Mouse (Mus musculus) embryonic facial prominence, embryonic 10.5 days (tissue): ENCODE data around the gene Nqo1. TPM values are rescaled to one million over a fixed set of nuclear protein-coding genes. Genes with fewer than 3 reads are reported as not detected.

Experiments
- DNase-seq: peaks from one replicate; pipeline ENCODE4 v3.0.0-alpha.2; 2017; ENCODE audit warnings: low spot score
- H3K27ac ChIP-seq: fragments of 300-500 bp; sonication (generic); replicated peaks from 2 replicates; pipeline ENCODE4 v1.5.1; 2016; ENCODE audit warnings: mild to moderate bottlenecking
- H3K27me3 ChIP-seq: fragments of 300-500 bp; sonication (generic); replicated peaks from 2 replicates; pipeline ENCODE4 v1.6.1; 2016; ENCODE audit warnings: low read depth, mild to moderate bottlenecking; ENCODE audit not compliant: poor library complexity, severe bottlenecking
- H3K36me3 ChIP-seq: fragments of 300-500 bp; sonication (generic); replicated peaks from 2 replicates; pipeline ENCODE4 v1.6.1; 2016; ENCODE audit warnings: mild to moderate bottlenecking, moderate library complexity
- H3K4me1 ChIP-seq: fragments of 300-500 bp; sonication (generic); 2 replicates; pipeline ENCODE4 v1.6.1; 2016
- H3K4me3 ChIP-seq: fragments of 300-500 bp; sonication (generic); 2 replicates; pipeline ENCODE4 v1.5.1; 2016; ENCODE audit warnings: mild to moderate bottlenecking, moderate library complexity
- H3K9me3 ChIP-seq: fragments of 300-500 bp; sonication (generic); 2 replicates; pipeline ENCODE4 v1.6.1; 2016; ENCODE audit warnings: mild to moderate bottlenecking
- WGBS: fragments of 180-500 bp; shearing (Covaris S2); methylation state at CpG from one replicate; pipeline ENCODE4 v1.1.7; 2016; 5-methylcytosine and 5-hydroxymethylcytosine counted together
- polyA plus RNA-seq: library from polyadenylated mRNA; unstranded; fragments of >200 nt; fragmentation: Nextera tagmentation; extraction: Ambion mirVana; gene quantifications from 2 replicates; pipeline ENCODE4 v1.2.1, GENCODE M21; 2016

Gene Nqo1
- polyA plus RNA-seq, 1 experiment from 2014 or later = 7.8 TPM

DNA sequence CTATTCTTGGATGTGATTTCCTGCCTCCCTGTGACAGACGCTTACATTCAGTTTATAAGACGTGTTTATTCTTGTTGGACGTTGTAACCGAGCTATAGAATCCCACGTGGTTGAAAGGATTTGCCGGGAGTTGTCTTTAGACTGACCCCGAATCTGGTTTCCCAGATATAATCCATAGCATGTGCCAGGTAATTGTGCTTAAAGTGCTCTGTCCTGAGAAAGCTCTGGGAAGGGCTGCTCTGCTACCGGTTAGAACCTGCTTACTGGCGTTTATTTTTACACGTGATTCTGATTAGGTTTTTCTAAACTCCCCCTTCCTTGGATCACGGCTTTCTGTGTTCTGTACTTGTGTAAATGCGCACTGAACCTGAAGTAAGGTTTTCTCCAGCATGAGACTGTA, 5.3 kb downstream of the Nqo1 start:
- DNase-seq = peak; percentile 34
- Histone ChIP-seq H3K27me3 (no peaks in the 10 kb centered on the region), H3K9me3 (no peaks in the 10 kb centered on the region), H3K4me3 (no peak overlapping the region), H3K36me3 (no peaks in the 10 kb centered on the region), H3K27ac (peak overlapping the region; percentile 72), H3K4me1 (peaks cover 48% of the 10 kb centered on the region)
- WGBS = 43% methylated on average over 12 of the region's 12 CpGs

DNA sequence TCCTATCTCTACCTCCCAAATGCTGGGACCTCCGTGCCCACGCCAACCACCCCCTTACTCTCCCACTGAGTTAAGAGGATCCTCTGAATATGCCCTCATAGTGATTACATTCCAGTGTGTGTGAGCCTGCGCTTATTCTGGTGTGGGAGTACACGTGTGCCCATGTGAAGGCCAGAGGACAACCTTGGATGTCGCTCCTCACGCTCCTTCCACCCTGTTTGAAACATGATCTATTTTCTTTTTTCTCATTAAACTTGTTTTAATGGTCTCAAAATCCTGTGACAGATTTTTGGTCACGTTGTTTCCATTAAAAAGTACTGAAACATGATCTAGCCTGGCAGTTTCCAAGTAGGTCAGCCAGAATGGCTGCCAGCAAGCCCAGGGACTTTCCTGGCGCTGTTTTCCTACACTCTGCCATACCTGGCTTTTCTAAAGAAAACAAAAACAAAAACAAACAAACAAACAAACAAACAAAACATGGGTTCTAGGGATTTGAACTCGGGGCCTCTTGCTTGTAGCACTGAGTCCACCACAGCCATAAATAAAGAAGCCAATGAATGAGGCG, 6.8 kb downstream of the Nqo1 start:
- Histone ChIP-seq H3K27ac (no peak overlapping the region), H3K4me3 (no peak overlapping the region), H3K36me3 (no peaks in the 10 kb centered on the region), H3K27me3 (no peaks in the 10 kb centered on the region), H3K4me1 (peaks cover 36% of the 10 kb centered on the region), H3K9me3 (no peaks in the 10 kb centered on the region)
- WGBS = 76% methylated on average over 10 of the region's 10 CpGs
- no peak for DNase-seq

DNA sequence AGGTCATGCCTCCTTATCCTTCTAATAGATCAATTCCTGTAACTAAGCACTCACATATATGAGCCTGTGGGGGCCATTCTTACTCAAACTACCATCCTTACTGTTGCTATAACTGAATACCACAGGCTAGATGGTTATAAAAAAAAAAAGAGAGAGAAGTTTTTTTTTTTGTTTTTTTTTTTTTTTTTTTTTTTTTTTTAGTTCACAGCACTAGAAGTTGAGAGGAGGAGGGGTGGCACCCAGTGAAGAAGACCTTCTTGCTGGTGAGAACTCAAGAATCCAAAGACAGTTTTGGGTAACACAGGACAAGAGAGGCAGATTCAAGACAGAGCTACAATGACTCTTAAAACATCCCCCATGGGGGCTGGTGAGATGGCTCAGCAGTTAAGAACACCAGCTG, 7.6 kb downstream of the Nqo1 start:
- Histone ChIP-seq H3K27ac (no peak overlapping the region), H3K9me3 (no peaks in the 10 kb centered on the region), H3K27me3 (no peaks in the 10 kb centered on the region), H3K36me3 (no peaks in the 10 kb centered on the region), H3K4me1 (peaks cover 33% of the 10 kb centered on the region), H3K4me3 (no peak overlapping the region)
- DNase-seq = no peak

DNA sequence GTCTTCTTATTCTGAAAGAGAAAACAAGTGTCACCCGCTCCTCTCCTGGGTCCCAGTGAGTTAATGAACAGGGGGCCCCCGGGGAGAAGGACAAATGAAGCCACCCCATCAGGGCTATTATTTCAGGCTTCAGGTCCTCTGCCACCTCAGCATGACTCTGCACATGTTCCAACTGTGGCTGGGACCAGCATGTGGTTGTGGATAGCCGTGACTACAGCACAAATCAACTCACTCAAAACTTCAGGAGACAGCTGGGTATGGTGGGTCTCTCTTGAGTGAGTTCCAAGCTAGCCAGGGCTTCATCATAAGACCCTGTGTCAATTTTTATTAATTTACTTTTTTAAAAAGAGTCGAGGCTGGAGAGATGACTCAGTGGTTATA, 11.9 kb downstream of the Nqo1 start:
- peaks cover 6% of the 10 kb centered on the region for H3K4me1 ChIP-seq
- H3K36me3 ChIP-seq = no peaks in the 10 kb centered on the region
- DNase-seq = no peak
- 76% methylated on average over 4 of the region's 4 CpGs for WGBS
- H3K27ac ChIP-seq = no peak overlapping the region
- no peaks in the 10 kb centered on the region for H3K9me3 ChIP-seq
- H3K27me3 ChIP-seq = no peaks in the 10 kb centered on the region
- no peak overlapping the region for H3K4me3 ChIP-seq

DNA sequence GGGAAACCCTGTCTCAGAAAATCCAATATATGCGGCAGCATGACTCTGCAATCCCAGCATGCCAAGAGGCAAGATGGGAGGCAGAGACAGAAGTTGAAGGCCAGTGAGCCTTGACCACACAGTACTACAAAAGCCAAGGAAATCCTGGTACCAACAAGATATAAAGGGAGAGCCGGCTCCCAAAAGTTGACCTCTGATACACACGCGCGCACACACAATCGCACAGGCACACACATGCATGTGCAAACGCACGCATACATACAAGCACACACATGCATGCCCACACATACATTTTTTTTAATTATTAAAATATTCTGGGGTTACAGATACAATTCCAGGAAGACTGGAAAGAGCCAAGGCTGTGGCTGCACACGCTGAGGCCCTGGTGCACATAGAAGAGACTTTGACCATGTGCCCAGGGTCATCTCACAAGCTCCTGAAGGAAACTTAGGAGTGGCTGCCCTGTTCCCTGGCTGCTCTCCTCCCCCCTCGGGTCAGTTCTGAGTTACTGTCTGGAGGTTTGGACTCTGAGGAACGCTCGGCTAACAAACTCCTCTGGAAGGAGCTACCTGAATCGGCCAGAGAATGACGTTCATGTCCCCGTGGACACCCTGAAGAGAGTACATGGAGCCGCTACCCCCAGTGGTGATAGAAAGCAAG, 12.4 kb downstream of the Nqo1 start:
- no peak for DNase-seq
- Histone ChIP-seq H3K36me3 (no peaks in the 10 kb centered on the region), H3K9me3 (no peaks in the 10 kb centered on the region), H3K27me3 (no peaks in the 10 kb centered on the region), H3K4me1 (peaks cover 5% of the 10 kb centered on the region), H3K4me3 (no peak overlapping the region), H3K27ac (no peak overlapping the region)
- 92% methylated on average over 16 of the region's 16 CpGs for WGBS

DNA sequence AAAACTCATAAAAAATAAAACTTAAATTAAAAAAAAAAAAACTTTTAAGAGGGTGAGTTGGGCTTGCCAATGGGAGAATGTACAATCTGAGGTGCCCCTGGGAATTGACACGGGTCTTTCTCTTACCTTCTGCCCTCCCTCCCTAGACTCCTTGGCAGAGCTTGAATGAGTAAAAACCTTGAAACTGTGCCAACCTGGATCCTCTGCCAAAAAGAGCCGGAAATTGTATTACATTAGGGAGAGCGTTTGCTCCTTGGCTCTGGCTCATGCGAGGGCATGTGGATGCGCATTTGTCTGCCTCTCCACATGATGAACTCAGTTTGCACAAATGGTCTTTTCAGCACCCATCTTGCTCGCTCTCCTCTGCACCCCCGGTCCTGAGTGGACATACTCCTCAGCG, 13.4 kb downstream of the Nqo1 start:
- H3K27me3 ChIP-seq = no peaks in the 10 kb centered on the region
- H3K4me3 ChIP-seq = no peak overlapping the region
- H3K27ac ChIP-seq = no peak overlapping the region
- no peaks in the 10 kb centered on the region for H3K36me3 ChIP-seq
- 92% methylated on average over 8 of the region's 8 CpGs for WGBS
- H3K9me3 ChIP-seq = no peaks in the 10 kb centered on the region
- H3K4me1 ChIP-seq = peaks cover 5% of the 10 kb centered on the region
- no peak for DNase-seq

DNA sequence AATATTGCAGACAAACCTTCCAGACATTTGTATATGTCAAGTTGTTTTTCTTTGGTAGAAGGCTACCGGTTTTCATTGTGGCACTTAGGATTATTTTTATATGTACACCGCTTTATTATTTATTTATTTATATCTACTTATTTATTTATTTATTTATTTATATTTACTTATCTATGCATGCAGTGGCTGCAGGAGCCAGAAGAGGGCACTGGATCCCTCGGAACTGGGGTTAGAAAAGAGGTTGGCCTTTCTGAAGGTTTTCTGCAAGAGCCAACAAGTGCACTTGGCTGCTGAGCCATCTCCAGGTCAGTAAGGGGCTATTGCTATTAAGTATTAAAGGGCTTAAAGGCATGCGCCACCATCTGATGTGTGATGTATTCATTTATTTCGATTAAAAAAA, 15.1 kb downstream of the Nqo1 start:
- DNase-seq = peak; percentile 49
- no peak overlapping the region for H3K4me3 ChIP-seq
- no peaks in the 10 kb centered on the region for H3K9me3 ChIP-seq
- peaks cover 12% of the 10 kb centered on the region for H3K4me1 ChIP-seq
- no peaks in the 10 kb centered on the region for H3K36me3 ChIP-seq
- 65% methylated on average over 5 of the region's 5 CpGs for WGBS
- H3K27me3 ChIP-seq = no peaks in the 10 kb centered on the region
- no peak overlapping the region for H3K27ac ChIP-seq

DNA sequence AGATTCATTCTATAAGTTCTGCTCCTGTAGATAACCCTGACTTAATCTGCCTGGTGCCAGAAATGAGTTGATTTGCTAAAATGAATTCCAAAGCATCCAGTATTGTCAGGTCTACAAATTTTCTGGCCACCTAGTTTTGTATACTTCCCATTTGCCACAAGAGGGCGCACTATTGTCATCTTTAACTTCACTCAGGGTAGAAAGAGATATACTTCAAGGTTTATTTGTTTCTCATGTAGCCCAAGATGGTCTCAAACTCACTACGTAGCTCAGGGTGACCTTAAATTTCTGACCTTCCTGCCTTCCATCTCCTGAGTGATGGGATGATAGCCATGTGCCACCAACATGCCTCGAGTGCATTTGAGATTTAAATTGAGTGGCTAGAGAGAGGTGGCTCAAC, 16.4 kb downstream of the Nqo1 start:
- Histone ChIP-seq H3K27me3 (no peaks in the 10 kb centered on the region), H3K4me3 (no peak overlapping the region), H3K36me3 (no peaks in the 10 kb centered on the region), H3K4me1 (peaks cover 12% of the 10 kb centered on the region), H3K9me3 (no peaks in the 10 kb centered on the region), H3K27ac (no peak overlapping the region)
- no peak for DNase-seq
- WGBS = 32% methylated on average over 3 of the region's 3 CpGs

DNA sequence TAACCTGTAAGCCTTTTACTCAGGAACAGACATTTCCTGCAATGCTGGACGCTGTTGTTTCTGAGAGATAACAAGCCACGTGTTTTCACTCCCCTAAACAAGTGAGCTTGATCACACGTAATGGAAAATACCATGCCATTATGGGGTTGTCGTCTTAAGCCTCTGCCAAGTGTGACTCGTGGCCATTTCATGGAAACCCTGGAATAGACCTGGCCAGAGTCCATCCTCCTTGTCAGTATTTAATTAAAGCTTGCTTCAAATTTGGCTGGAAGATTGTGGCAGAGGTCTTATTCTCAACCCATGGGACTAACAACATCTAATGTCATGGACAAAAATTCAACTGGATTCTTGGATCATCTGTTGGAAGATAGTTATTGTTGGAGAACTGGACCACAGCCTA, 16.8 kb downstream of the Nqo1 start:
- 64% methylated on average over 5 of the region's 5 CpGs for WGBS
- Histone ChIP-seq H3K4me3 (no peak overlapping the region), H3K9me3 (no peaks in the 10 kb centered on the region)

DNA sequence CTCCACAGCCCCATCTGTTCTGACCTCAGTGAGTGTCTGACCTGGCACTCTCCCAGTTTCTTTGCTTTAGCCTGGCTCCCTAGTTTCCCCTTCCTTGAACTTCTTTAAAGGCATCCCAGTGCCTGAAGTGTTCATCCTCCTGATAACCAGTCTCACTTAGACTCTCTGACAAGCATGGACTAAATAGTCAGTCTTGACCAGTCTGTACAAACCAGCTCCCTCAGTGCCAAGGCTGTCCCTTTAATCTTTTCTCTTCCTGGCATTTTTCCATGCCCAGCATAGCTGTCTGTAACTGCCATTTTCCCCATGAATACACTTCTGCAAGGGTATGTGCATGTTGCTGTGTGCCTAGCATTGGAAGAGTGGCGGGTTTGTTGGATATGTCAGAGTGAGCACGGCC, 17.9 kb downstream of the Nqo1 start:
- 90% methylated on average over 2 of the region's 2 CpGs for WGBS

More for the DNA sequence above, 16.8 kb downstream of the Nqo1 start:
- Histone ChIP-seq H3K4me1 (peaks cover 12% of the 10 kb centered on the region), H3K36me3 (no peaks in the 10 kb centered on the region), H3K27me3 (no peaks in the 10 kb centered on the region), H3K27ac (no peak overlapping the region)
- DNase-seq = no peak

DNA sequence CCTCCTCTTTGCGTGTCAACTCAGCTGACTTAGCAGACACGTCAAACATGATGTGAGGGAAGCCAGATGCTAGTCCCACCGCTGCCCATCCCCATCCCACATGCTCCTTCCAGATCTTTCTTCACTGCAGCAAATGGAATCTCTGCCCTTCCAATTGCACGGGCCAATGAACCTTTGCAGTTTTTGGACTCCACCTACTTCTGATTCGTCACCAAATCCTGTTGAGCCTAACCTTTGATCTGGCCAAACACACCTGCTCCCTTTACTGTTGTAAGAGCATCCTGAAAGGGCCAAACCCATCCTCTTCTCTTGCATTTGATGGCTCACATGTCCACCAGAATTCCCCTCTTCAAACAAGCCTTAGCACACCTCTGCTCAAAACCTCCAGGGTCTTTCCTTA, 18.4 kb downstream of the Nqo1 start:
- Histone ChIP-seq H3K4me1 (peaks cover 12% of the 10 kb centered on the region), H3K27me3 (no peaks in the 10 kb centered on the region), H3K9me3 (no peaks in the 10 kb centered on the region), H3K36me3 (peaks cover 11% of the 10 kb centered on the region), H3K27ac (no peak overlapping the region), H3K4me3 (no peak overlapping the region)
- DNase-seq = no peak
- WGBS = 68% methylated on average over 5 of the region's 5 CpGs

More for the DNA sequence above, 17.9 kb downstream of the Nqo1 start:
- H3K27me3 ChIP-seq = no peaks in the 10 kb centered on the region
- no peaks in the 10 kb centered on the region for H3K9me3 ChIP-seq
- H3K4me3 ChIP-seq = no peak overlapping the region
- H3K4me1 ChIP-seq = peaks cover 12% of the 10 kb centered on the region
- DNase-seq = no peak
- peaks cover 8% of the 10 kb centered on the region for H3K36me3 ChIP-seq
- H3K27ac ChIP-seq = no peak overlapping the region

DNA sequence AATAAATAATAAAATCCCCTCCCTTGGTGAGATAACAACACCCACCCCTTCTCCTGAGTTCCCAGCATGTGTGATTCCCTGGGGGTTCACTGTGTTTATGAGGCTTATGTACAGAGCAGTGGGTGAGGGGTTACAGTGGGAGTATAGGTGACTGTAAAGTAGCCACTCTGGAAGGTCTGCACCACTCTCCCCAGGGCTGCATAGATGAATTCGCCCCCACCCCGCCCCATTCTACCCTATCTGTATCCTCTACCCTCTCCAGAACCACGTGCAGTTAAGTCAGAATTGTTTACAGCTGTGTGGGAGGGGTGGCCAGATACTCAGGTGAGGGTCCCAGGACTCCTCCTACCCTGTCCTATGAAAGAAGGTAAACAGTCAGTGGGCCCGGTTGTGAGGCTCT, 20.1 kb downstream of the Nqo1 start:
- peaks cover 6% of the 10 kb centered on the region for H3K4me1 ChIP-seq
- peaks cover 28% of the 10 kb centered on the region for H3K36me3 ChIP-seq
- WGBS = 71% methylated on average over 4 of the region's 4 CpGs
- H3K27me3 ChIP-seq = no peaks in the 10 kb centered on the region
- DNase-seq = no peak
- no peak overlapping the region for H3K27ac ChIP-seq
- no peak overlapping the region for H3K4me3 ChIP-seq
- no peaks in the 10 kb centered on the region for H3K9me3 ChIP-seq

DNA sequence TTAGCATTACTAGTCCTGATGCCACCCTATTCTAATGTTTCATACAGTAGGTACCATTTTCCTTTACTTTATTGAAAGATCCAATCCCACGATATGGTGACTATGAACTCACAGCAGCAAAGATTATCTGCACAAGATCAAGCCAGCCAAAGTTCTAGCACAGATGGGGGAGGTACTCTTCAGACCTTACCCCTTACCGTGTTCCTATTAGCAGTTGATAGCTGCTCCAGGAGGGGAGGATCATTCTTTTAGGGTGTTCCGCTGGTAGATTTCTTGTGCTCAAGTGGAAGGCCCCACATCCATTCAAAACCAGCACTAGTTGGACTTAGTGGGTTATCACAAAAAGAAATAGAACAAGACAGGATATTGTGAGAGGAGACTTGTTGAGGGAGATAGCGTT, 21.3 kb downstream of the Nqo1 start:
- DNase-seq = no peak
- peaks cover 29% of the 10 kb centered on the region for H3K36me3 ChIP-seq
- no peak overlapping the region for H3K4me3 ChIP-seq
- peaks cover 6% of the 10 kb centered on the region for H3K4me1 ChIP-seq
- no peaks in the 10 kb centered on the region for H3K9me3 ChIP-seq
- H3K27me3 ChIP-seq = no peaks in the 10 kb centered on the region
- H3K27ac ChIP-seq = no peak overlapping the region
- WGBS = 93% methylated on average over 4 of the region's 4 CpGs
